Mouse (Mus musculus) CH12.LX (cell line): ENCODE results near the gene Rnf144b. TPM values are rescaled to one million over a fixed set of nuclear protein-coding genes. Genes with fewer than 3 reads are reported as not detected.

ENCODE experiments used
- DNase-seq: peaks from one replicate; pipeline ENCODE4 v3.0.0-alpha.2; 2013; ENCODE audit errors: extremely low read depth
- H3K27ac ChIP-seq: 2 replicates; pipeline ENCODE4 v1.5.1; 2012; ENCODE audit warnings: low read depth, mild to moderate bottlenecking, control low read depth, moderate library complexity; ENCODE audit not compliant: insufficient read depth
- H3K27me3 ChIP-seq: replicated peaks from 2 replicates; pipeline ENCODE3; 2012; ENCODE audit warnings: inconsistent platforms
- H3K36me3 ChIP-seq, 2 experiments: replicated peaks in 1 of 2; 2 replicates each; pipeline versions ENCODE3 to v1.6.1; 2012; ENCODE audit warnings: inconsistent platforms in 1 of 2, low read length in 1 of 2, mild to moderate bottlenecking in 1 of 2, mixed read lengths in 1 of 2, moderate library complexity in 1 of 2; ENCODE audit not compliant: control insufficient read depth in 1 of 2, insufficient read depth in 1 of 2
- H3K4me1 ChIP-seq, 2 experiments: 2 replicates each; pipeline ENCODE4 v1.6.1; 2012; ENCODE audit warnings: inconsistent platforms in 1 of 2, moderate library complexity in 1 of 2; ENCODE audit not compliant: insufficient read depth in 2 of 2, control insufficient read depth in 1 of 2
- H3K4me2 ChIP-seq: 2 replicates; pipeline ENCODE4 v1.6.1; 2012; ENCODE audit warnings: low read depth, mild to moderate bottlenecking, control low read depth; ENCODE audit not compliant: poor library complexity, insufficient read depth, severe bottlenecking
- H3K4me3 ChIP-seq, 3 experiments: fragments of 150-350 bp in 1 of 3; sonication (generic) in 1 of 3; replicated peaks in 1 of 3; 2 replicates each; pipeline versions ENCODE3 to v1.5.1; 2011 to 2012; ENCODE audit warnings: low read depth in 2 of 3, low read length in 2 of 3, mild to moderate bottlenecking in 2 of 3, moderate library complexity in 2 of 3, control low read depth in 1 of 3, improper control_type of control experiment in 1 of 3, inconsistent platforms in 1 of 3, mixed read lengths in 1 of 3; ENCODE audit not compliant: poor library complexity in 1 of 3
- H3K79me2 ChIP-seq: replicated peaks from 2 replicates; pipeline ENCODE4 v1.6.1; 2012; ENCODE audit warnings: mild to moderate bottlenecking, moderate library complexity; ENCODE audit not compliant: control insufficient read depth, poor library complexity, insufficient read depth, severe bottlenecking; ENCODE audit errors: extremely low read depth
- H3K9ac ChIP-seq: 2 replicates; pipeline ENCODE4 v1.6.1; 2012; ENCODE audit warnings: low read depth, mild to moderate bottlenecking, control low read depth, moderate library complexity; ENCODE audit not compliant: insufficient read depth
- H3K9me3 ChIP-seq: replicated peaks from 2 replicates; pipeline ENCODE3; 2012; ENCODE audit warnings: low read length, inconsistent platforms, mixed read lengths
- CHD1 ChIP-seq: IDR thresholded peaks from 2 replicates; pipeline ENCODE4 v1.6.1; 2012; ENCODE audit warnings: low read depth, low read length, improper control_type of control experiment, inconsistent platforms
- E2F4 ChIP-seq: IDR thresholded peaks from 2 replicates; pipeline ENCODE4 v1.6.1; 2011; ENCODE audit warnings: low read depth, low read length, improper control_type of control experiment; ENCODE audit not compliant: insufficient replicate concordance
- EP300 ChIP-seq: IDR thresholded peaks from 2 replicates; pipeline ENCODE4 v1.6.1; 2011; ENCODE audit warnings: low read length, improper control_type of control experiment
- IRF4 ChIP-seq: IDR thresholded peaks from 2 replicates; pipeline ENCODE4 v1.6.1; 2014; ENCODE audit warnings: low read depth, mild to moderate bottlenecking, inconsistent platforms, low read length, improper control_type of control experiment
- JUN ChIP-seq: IDR thresholded peaks from 2 replicates; pipeline ENCODE4 v1.6.1; 2011; ENCODE audit warnings: low read depth, mild to moderate bottlenecking, low read length, improper control_type of control experiment, moderate library complexity; ENCODE audit not compliant: insufficient read depth
- JUND ChIP-seq: conservative IDR thresholded peaks from 2 replicates; pipeline ENCODE4 v1.6.1; 2011; ENCODE audit warnings: low read depth, low read length, improper control_type of control experiment
- MEF2A ChIP-seq: IDR thresholded peaks from 2 replicates; pipeline ENCODE4 v1.6.1; 2014; ENCODE audit warnings: low read depth, mild to moderate bottlenecking, inconsistent platforms, low read length, improper control_type of control experiment, borderline replicate concordance
- MXI1 ChIP-seq: IDR thresholded peaks from 2 replicates; pipeline ENCODE4 v1.6.1; 2011; ENCODE audit warnings: mild to moderate bottlenecking, low read depth, low read length, improper control_type of control experiment
- NRF1 ChIP-seq: IDR thresholded peaks from 2 replicates; pipeline ENCODE4 v1.6.1; 2014; ENCODE audit warnings: low read depth, mild to moderate bottlenecking, inconsistent platforms, low read length, improper control_type of control experiment, moderate library complexity
- PAX5 ChIP-seq: IDR thresholded peaks from 2 replicates; pipeline ENCODE4 v1.6.1; 2012; ENCODE audit warnings: low read length, inconsistent platforms, mixed read lengths
- POLR2A ChIP-seq: IDR thresholded peaks from 2 replicates; pipeline ENCODE4 v1.6.1; 2011; ENCODE audit warnings: low read depth, mild to moderate bottlenecking, improper control_type of control experiment, low read length
- RCOR1 ChIP-seq: conservative IDR thresholded peaks from 2 replicates; pipeline ENCODE4 v1.6.1; 2012; ENCODE audit warnings: low read depth, mild to moderate bottlenecking, inconsistent platforms, low read length, improper control_type of control experiment
- SIN3A ChIP-seq: IDR thresholded peaks from 2 replicates; pipeline ENCODE4 v1.6.1; 2012; ENCODE audit warnings: low read length, improper control_type of control experiment, inconsistent platforms
- USF1 ChIP-seq: IDR thresholded peaks from 2 replicates; pipeline ENCODE4 v1.6.1; 2014; ENCODE audit warnings: low read depth, mild to moderate bottlenecking, inconsistent platforms, low read length, improper control_type of control experiment
- USF2 ChIP-seq: conservative IDR thresholded peaks from 2 replicates; pipeline ENCODE4 v1.6.1; 2011; ENCODE audit warnings: low read depth, low read length, improper control_type of control experiment
- ZKSCAN1 ChIP-seq: IDR thresholded peaks from 2 replicates; pipeline ENCODE4 v1.6.1; 2012; ENCODE audit warnings: low read depth, inconsistent platforms, low read length, improper control_type of control experiment, borderline replicate concordance
- dilution Hi-C: fragments of 300-500 bp; cut with MboI; formaldehyde crosslinking; loops from 2 replicates; pipeline ENCODE4 v1.14.3; 2020; ENCODE audit warnings: low sequenced_read_pairs; ENCODE audit not compliant: extremely low pct_unique_long_range_greater_than_20kb, extremely low pct_ligation_motif_present
- in situ Hi-C: fragments of 300-500 bp; cut with MboI; formaldehyde crosslinking; loops from 3 replicates; pipeline ENCODE4 v1.14.3; 2019; ENCODE audit warnings: low sequenced_read_pairs, low pct_ligation_motif_present, low pct_unique_long_range_greater_than_20kb, mixed read lengths
- polyA plus RNA-seq: library from polyadenylated mRNA; unstranded; fragments of >175 nt; gene quantifications from 2 replicates; pipeline ENCODE4 v1.2.1, GENCODE M21; 2012; ENCODE audit warnings: low read depth; ENCODE audit not compliant: insufficient read length
- total RNA-seq, 2 experiments: library from RNA; depleted of rRNA; stranded (reverse); fragments of 300-350 nt in 1 of 2; fragments of >200 nt in 1 of 2; gene quantifications; 2 replicates each; pipeline ENCODE4 v1.2.3; 2012 to 2014

Gene Rnf144b
- total and polyA plus RNA-seq, 3 experiments = not detected

GRCm38 (mm10) chr13:47165261-47165660 is 42.8 kb downstream of the Rnf144b start:
- Histone ChIP-seq H3K9ac (no peak overlapping the region), H3K27ac (no peak overlapping the region), H3K27me3 (no peaks in the 10 kb centered on the region), H3K4me2 (no peak overlapping the region), H3K36me3 (no peaks in the 10 kb centered on the region), H3K9me3 (peaks cover 7% of the 10 kb centered on the region), H3K4me1 (peaks cover 0 to 13% of the 10 kb centered on the region in 2 experiments; a peak in 2 of 4 replicates), H3K79me2 (no peaks in the 10 kb centered on the region), H3K4me3 (no peak overlapping the region)
- dilution Hi-C loops (no loop called here), in situ Hi-C loops (no loop called here)
- DNase-seq = peak; percentile 33
- TF ChIP-seq EP300 (no peak), ZKSCAN1 (no peak), MEF2A (no peak), USF2 (no peak), IRF4 (no peak), RCOR1 (no peak), JUN (no peak), E2F4 (no peak), MXI1 (no peak)

GRCm38 (mm10) chr13:47168484-47168883 is 46.0 kb downstream of the Rnf144b start:
- Histone ChIP-seq H3K4me1 (peaks cover 0 to 13% of the 10 kb centered on the region in 2 experiments; a peak in 2 of 4 replicates), H3K79me2 (no peaks in the 10 kb centered on the region), H3K9me3 (peaks cover 3% of the 10 kb centered on the region), H3K4me2 (no peak overlapping the region), H3K9ac (no peak overlapping the region), H3K4me3 (no peak overlapping the region), H3K27ac (no peak overlapping the region), H3K27me3 (no peaks in the 10 kb centered on the region), H3K36me3 (no peaks in the 10 kb centered on the region)
- no peak for DNase-seq
- TF ChIP-seq PAX5 (no peak), ZKSCAN1 (no peak), JUN (no peak), MEF2A (no peak), NRF1 (no peak), JUND (no peak), SIN3A (no peak), CHD1 (no peak), USF1 (no peak), POLR2A (no peak), RCOR1 (no peak), IRF4 (no peak)
- dilution Hi-C loops (no loop called here), in situ Hi-C loops (no loop called here)
